In genomic region chr8:109105693-109106092, GRCm38 (mm10) we compare ENCODE assay signal across 13 mouse cellular contexts.
DNase-seq lines count a peak whose midpoint lies in the region; ATAC-seq and TF ChIP-seq lines count a peak whose summit lies in the region.
"Had no signal": no experiment of that assay in that cellular context is flagged by ENCODE, and none has a peak within 500 bp of the region (broad histone marks: within the 10 kb centered on the region; RNA-seq: fewer than 3 reads in every experiment).

No protein-coding gene starts in this region.

- no peak overlapping the region for H3K27ac ChIP-seq in hindbrain, embryonic 14.5 days
- H3K27ac ChIP-seq in hindbrain, embryonic 13.5 days = no peak overlapping the region
- peak overlapping the region; percentile 71 for H3K27ac ChIP-seq in lung, postnatal 0 days (ENCODE audit: low read length)
- peak overlapping the region; percentile 45 to 72 for H3K27ac ChIP-seq in heart, embryonic 14.5 days (replicated peaks in 1 of 2; ENCODE audit: control insufficient read depth in 1 of 2, insufficient read depth in 1 of 2, low read depth in 2 of 2, low read length in 2 of 2)
- no peak overlapping the region for H3K27ac ChIP-seq in neural tube, embryonic 15.5 days (replicated peaks)
- H3K27ac ChIP-seq: liver, embryonic 12.5 days had no signal

- H3K4me1 ChIP-seq in hindbrain, embryonic 14.5 days (replicated peaks; ENCODE audit: control insufficient read depth, insufficient read depth, low read length) = peaks cover 17% of the 10 kb centered on the region; the same call in 1 of the 2 replicates
- peaks cover 18% of the 10 kb centered on the region for H3K4me1 ChIP-seq in hindbrain, embryonic 13.5 days (replicated peaks)
- H3K4me1 ChIP-seq in lung, postnatal 0 days (ENCODE audit: insufficient read depth, low read depth, low read length) = no peaks in the 10 kb centered on the region
- H3K4me1 ChIP-seq in heart, embryonic 14.5 days (ENCODE audit: control insufficient read depth in 2 of 2, insufficient read depth in 2 of 2, low read length in 2 of 2) = peaks cover 11 to 25% of the 10 kb centered on the region in 2 experiments
- peaks cover 24% of the 10 kb centered on the region for H3K4me1 ChIP-seq in neural tube, embryonic 15.5 days
- H3K4me1 ChIP-seq: liver, embryonic 12.5 days had no signal

- no peak overlapping the region for H3K4me3 ChIP-seq in hindbrain, embryonic 14.5 days (replicated peaks; ENCODE audit: low read length)
- H3K4me3 ChIP-seq in hindbrain, embryonic 13.5 days = no peak overlapping the region
- H3K4me3 ChIP-seq in lung, postnatal 0 days (ENCODE audit: low read depth, low read length) = no peak overlapping the region
- peak overlapping the region; percentile 7 to 35; a peak in 3 of 4 replicates for H3K4me3 ChIP-seq in heart, embryonic 14.5 days (ENCODE audit: control insufficient read depth in 1 of 2, insufficient read depth in 1 of 2, low read depth in 1 of 2, low read length in 2 of 2)
- H3K4me3 ChIP-seq in neural tube, embryonic 15.5 days (replicated peaks) = no peak overlapping the region
- H3K4me3 ChIP-seq: liver, embryonic 12.5 days had no signal

- no peak for TF ChIP-seq CTCF in lung, postnatal 0 days (IDR thresholded peaks at IDR 0.05)

- ATAC-seq in hindbrain, embryonic 14.5 days (ENCODE audit: low FRiP score) = no peak
- ATAC-seq in hindbrain, embryonic 13.5 days (ENCODE audit: low FRiP score) = no peak
- ATAC-seq in lung, postnatal 0 days = peak; percentile 48; the same call in 1 of the 2 replicates
- ATAC-seq in heart, embryonic 14.5 days (ENCODE audit: insufficient number of reproducible peaks, insufficient read depth, low FRiP score, low read depth) = no peak
- no peak for ATAC-seq in neural tube, embryonic 15.5 days (ENCODE audit: low FRiP score)
- ATAC-seq: intestine, postnatal 0 days; liver, embryonic 12.5 days had no signal

- no peaks in the 10 kb centered on the region for H3K9me3 ChIP-seq in hindbrain, embryonic 14.5 days (ENCODE audit: control insufficient read depth, low read length)
- no peaks in the 10 kb centered on the region for H3K9me3 ChIP-seq in hindbrain, embryonic 13.5 days
- no peaks in the 10 kb centered on the region for H3K9me3 ChIP-seq in lung, postnatal 0 days (ENCODE audit: low read length)
- no peaks in the 10 kb centered on the region for H3K9me3 ChIP-seq in heart, embryonic 14.5 days (ENCODE audit: control insufficient read depth, low read length)
- H3K9me3 ChIP-seq in neural tube, embryonic 15.5 days (replicated peaks) = no peaks in the 10 kb centered on the region
- H3K9me3 ChIP-seq: liver, embryonic 12.5 days had no signal

- H3K9ac ChIP-seq in hindbrain, embryonic 14.5 days = no peak overlapping the region
- H3K9ac ChIP-seq in hindbrain, embryonic 13.5 days = no peak overlapping the region
- no peak overlapping the region for H3K9ac ChIP-seq in lung, postnatal 0 days (replicated peaks; ENCODE audit: low read depth)
- peak overlapping the region; percentile 45; the same call in 1 of the 2 replicates for H3K9ac ChIP-seq in heart, embryonic 14.5 days (ENCODE audit: low read length)
- H3K9ac ChIP-seq in neural tube, embryonic 15.5 days (replicated peaks) = no peak overlapping the region
- H3K9ac ChIP-seq: liver, embryonic 12.5 days had no signal

- no peaks in the 10 kb centered on the region; the same call in 1 of the 2 replicates for H3K27me3 ChIP-seq in hindbrain, embryonic 14.5 days (ENCODE audit: control insufficient read depth, insufficient read depth, low read length)
- no peaks in the 10 kb centered on the region for H3K27me3 ChIP-seq in hindbrain, embryonic 13.5 days
- no peaks in the 10 kb centered on the region for H3K27me3 ChIP-seq in lung, postnatal 0 days (replicated peaks; ENCODE audit: insufficient read depth, low read length)
- H3K27me3 ChIP-seq in heart, embryonic 14.5 days (ENCODE audit: control insufficient read depth, insufficient read depth, low read length) = no peaks in the 10 kb centered on the region
- no peaks in the 10 kb centered on the region for H3K27me3 ChIP-seq in neural tube, embryonic 15.5 days (replicated peaks)
- H3K27me3 ChIP-seq: CH12.LX; liver, embryonic 12.5 days had no signal

- DNase-seq in hindbrain, embryonic 14.5 days (ENCODE audit: low spot score) = no peak
- peak; percentile 73 for DNase-seq in lung, postnatal 0 days (ENCODE audit: low spot score)
- no peak for DNase-seq in lung, postnatal 14 days
- no peak for DNase-seq in retina, embryonic 14.5 days (ENCODE audit: low spot score)
- DNase-seq in right cerebral cortex, adult 18-20 months = no peak
- DNase-seq: cerebellum, adult 11 months; gastrocnemius, postnatal 25 days had no signal

- H3K36me3 ChIP-seq in hindbrain, embryonic 14.5 days (replicated peaks; ENCODE audit: control insufficient read depth, insufficient read depth) = no peaks in the 10 kb centered on the region
- H3K36me3 ChIP-seq in hindbrain, embryonic 13.5 days = no peaks in the 10 kb centered on the region
- no peaks in the 10 kb centered on the region for H3K36me3 ChIP-seq in lung, postnatal 0 days (ENCODE audit: insufficient read depth, low read length)
- H3K36me3 ChIP-seq in heart, embryonic 14.5 days (ENCODE audit: control insufficient read depth, insufficient read depth, low read length) = no peaks in the 10 kb centered on the region
- H3K36me3 ChIP-seq in neural tube, embryonic 15.5 days = no peaks in the 10 kb centered on the region
- H3K36me3 ChIP-seq: liver, embryonic 12.5 days had no signal

- WGBS in hindbrain, embryonic 14.5 days = 44% methylated on average over 6 of the region's 6 CpGs
- 60% methylated on average over 6 of the region's 6 CpGs for WGBS in hindbrain, embryonic 13.5 days
- 30% methylated on average over 6 of the region's 6 CpGs for WGBS in lung, postnatal 0 days
- 4% methylated on average over 6 of the region's 6 CpGs for WGBS in heart, embryonic 14.5 days
- WGBS in neural tube, embryonic 15.5 days = 39% methylated on average over 6 of the region's 6 CpGs

- TF ChIP-seq EP300 in lung, postnatal 0 days (IDR thresholded peaks at IDR 0.05) = no peak

- 0 out of 2 replicates have a peak overlapping the region, but pooled peaks have one; percentile 1 for H3K4me2 ChIP-seq in hindbrain, embryonic 14.5 days (replicated peaks)
- H3K4me2 ChIP-seq in hindbrain, embryonic 13.5 days = no peak overlapping the region
- H3K4me2 ChIP-seq in lung, postnatal 0 days (replicated peaks; ENCODE audit: low read depth, low read length) = peak overlapping the region; percentile 19; the same call in 1 of the 2 replicates
- H3K4me2 ChIP-seq in heart, embryonic 14.5 days (ENCODE audit: low read length) = peak overlapping the region; percentile 72
- H3K4me2 ChIP-seq in neural tube, embryonic 15.5 days = peak overlapping the region; percentile 32
- H3K4me2 ChIP-seq: liver, embryonic 12.5 days had no signal

Comparison
In these comparisons a context has a peak if more than half of its experiments do, and no peak if none do; other contexts are left out.
1. H3K27ac ChIP-seq: peak in lung, postnatal 0 days (single experiment) and heart, embryonic 14.5 days (2 of 2); none in hindbrain, embryonic 14.5 days (single experiment), hindbrain, embryonic 13.5 days (single experiment) and neural tube, embryonic 15.5 days (single experiment).
2. H3K4me3 ChIP-seq: peak in heart, embryonic 14.5 days (2 of 2); none in hindbrain, embryonic 14.5 days (single experiment), hindbrain, embryonic 13.5 days (single experiment), lung, postnatal 0 days (single experiment) and neural tube, embryonic 15.5 days (single experiment).